Mouse (Mus musculus): Measurements from ENCODE around the gene Lrrc7. TPM values are rescaled to one million over a fixed set of nuclear protein-coding genes. Genes with fewer than 3 reads are reported as not detected.

Gene Lrrc7
- polyA plus RNA-seq, 1 experiment from 2014 or later, result 4.4 TPM

DNA sequence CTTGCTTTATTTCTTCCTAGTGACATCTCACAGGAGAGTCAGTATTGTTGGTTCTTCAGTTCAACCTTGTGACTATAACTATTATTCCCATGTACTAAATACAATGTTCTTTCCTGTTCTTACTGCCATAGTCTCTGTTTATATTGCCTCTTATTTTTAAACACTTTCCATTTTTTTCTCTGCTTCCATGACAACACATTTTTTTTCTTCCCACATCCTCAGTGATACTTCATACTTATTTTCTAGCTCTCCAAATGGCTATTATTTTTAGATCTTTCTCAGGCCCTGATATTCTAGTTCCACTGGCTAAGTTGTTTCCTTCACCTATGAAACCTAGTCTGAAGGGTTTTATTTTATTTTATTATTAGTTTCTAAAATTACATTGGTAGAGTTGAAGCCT lies 221.2 kb downstream of the Lrrc7 start:
- H3K27ac ChIP-seq (ENCODE audit: low read length), result no peak overlapping the region
- H3K9ac ChIP-seq (replicated peaks; ENCODE audit: low read depth, low read length), result no peak overlapping the region
- ATAC-seq (ENCODE audit: insufficient number of reproducible peaks, insufficient read depth, low FRiP score, low read depth), result no peak
- no peaks in the 10 kb centered on the region for H3K27me3 ChIP-seq (ENCODE audit: control insufficient read depth, insufficient read depth, low read length)
- no peaks in the 10 kb centered on the region for H3K4me1 ChIP-seq (ENCODE audit: control insufficient read depth, insufficient read depth, low read length)
- H3K4me2 ChIP-seq (replicated peaks; ENCODE audit: low read depth, low read length), result no peak overlapping the region
- H3K4me3 ChIP-seq (ENCODE audit: low read depth, low read length), result no peak overlapping the region
- no peaks in the 10 kb centered on the region for H3K36me3 ChIP-seq (ENCODE audit: control insufficient read depth, insufficient read depth, low read length)
- no peaks in the 10 kb centered on the region for H3K9me3 ChIP-seq (ENCODE audit: control insufficient read depth, low read depth, low read length)

DNA sequence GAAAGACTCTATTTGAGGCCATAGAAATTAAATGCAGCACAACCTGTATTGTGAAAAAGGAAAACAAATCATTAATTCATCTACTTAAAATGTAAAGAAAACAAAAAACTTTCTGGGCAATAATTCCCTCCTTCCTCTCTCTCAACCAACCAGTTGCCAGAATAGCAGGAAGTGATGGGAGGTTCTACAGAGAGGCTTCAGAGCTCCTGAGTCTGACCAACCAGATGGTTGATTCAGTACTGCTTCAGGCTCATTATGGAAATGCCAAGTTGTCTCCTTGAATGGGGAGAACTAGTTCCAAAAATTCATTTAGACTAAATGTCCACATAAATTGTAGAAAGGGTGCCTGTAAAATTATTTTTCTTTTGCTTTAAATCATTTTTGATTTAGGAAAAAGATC lies 231.9 kb downstream of the Lrrc7 start:
- H3K4me3 ChIP-seq (ENCODE audit: low read depth, low read length), result no peak overlapping the region
- no peaks in the 10 kb centered on the region for H3K9me3 ChIP-seq (ENCODE audit: control insufficient read depth, low read depth, low read length)
- H3K27me3 ChIP-seq (ENCODE audit: control insufficient read depth, insufficient read depth, low read length), result no peaks in the 10 kb centered on the region
- no peak overlapping the region for H3K9ac ChIP-seq (replicated peaks; ENCODE audit: low read depth, low read length)
- H3K4me1 ChIP-seq (ENCODE audit: control insufficient read depth, insufficient read depth, low read length), result no peaks in the 10 kb centered on the region
- no peak overlapping the region for H3K4me2 ChIP-seq (replicated peaks; ENCODE audit: low read depth, low read length)
- H3K27ac ChIP-seq (ENCODE audit: low read length), result no peak overlapping the region
- no peak for ATAC-seq (ENCODE audit: insufficient number of reproducible peaks, insufficient read depth, low FRiP score, low read depth)
- no peaks in the 10 kb centered on the region for H3K36me3 ChIP-seq (ENCODE audit: control insufficient read depth, insufficient read depth, low read length)

DNA sequence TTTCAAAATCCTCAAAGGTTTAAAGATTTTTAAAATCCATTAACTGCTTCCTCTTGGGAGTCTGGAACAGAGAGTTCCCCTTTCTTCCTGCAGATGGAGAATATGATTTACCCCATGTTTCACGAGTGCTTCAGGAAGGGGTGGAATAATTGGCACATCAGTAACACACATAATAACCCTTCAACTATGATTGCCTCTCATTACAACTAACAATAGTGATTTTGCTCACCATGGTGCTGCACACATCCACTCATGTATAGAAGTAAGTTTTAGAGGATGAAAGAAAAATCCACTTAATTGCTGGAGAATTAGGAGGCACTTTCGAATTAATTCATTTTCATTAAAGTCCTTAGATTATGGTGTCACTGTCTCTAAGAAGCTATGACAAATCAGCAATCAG lies 251.6 kb downstream of the Lrrc7 start:
- Histone ChIP-seq H3K27ac (ENCODE audit: low read length) (no peak overlapping the region), H3K27me3 (ENCODE audit: control insufficient read depth, insufficient read depth, low read length) (no peaks in the 10 kb centered on the region), H3K4me3 (ENCODE audit: low read depth, low read length) (no peak overlapping the region), H3K9me3 (ENCODE audit: control insufficient read depth, low read depth, low read length) (no peaks in the 10 kb centered on the region), H3K4me1 (ENCODE audit: control insufficient read depth, insufficient read depth, low read length) (no peaks in the 10 kb centered on the region), H3K36me3 (ENCODE audit: control insufficient read depth, insufficient read depth, low read length) (no peaks in the 10 kb centered on the region), H3K9ac (replicated peaks; ENCODE audit: low read depth, low read length) (no peak overlapping the region), H3K4me2 (replicated peaks; ENCODE audit: low read depth, low read length) (no peak overlapping the region)
- ATAC-seq (ENCODE audit: insufficient number of reproducible peaks, insufficient read depth, low FRiP score, low read depth), result no peak
- 65% methylated on average over 2 of the region's 2 CpGs for WGBS

DNA sequence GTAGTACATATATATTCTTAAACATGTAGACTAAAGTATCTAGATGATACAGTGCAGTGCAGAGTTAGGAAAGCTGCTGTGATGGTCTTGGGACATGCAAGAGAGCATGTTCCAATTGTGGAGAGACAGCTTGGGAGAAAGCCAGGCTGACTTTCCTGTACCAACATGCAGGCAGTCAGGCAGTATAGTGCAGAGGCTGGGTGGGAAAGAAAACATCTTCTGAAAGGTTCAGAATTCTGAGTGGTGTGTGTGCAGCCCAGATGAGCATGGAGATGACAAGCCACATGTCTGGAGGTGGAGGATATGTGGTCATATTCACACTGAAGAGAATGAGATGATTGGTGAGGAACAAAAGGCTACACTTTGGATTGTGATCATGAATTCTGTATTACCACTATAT lies 254.6 kb downstream of the Lrrc7 start:
- Histone ChIP-seq H3K27ac (ENCODE audit: low read length) (no peak overlapping the region), H3K27me3 (ENCODE audit: control insufficient read depth, insufficient read depth, low read length) (no peaks in the 10 kb centered on the region), H3K4me1 (ENCODE audit: control insufficient read depth, insufficient read depth, low read length) (no peaks in the 10 kb centered on the region), H3K4me2 (replicated peaks; ENCODE audit: low read depth, low read length) (no peak overlapping the region), H3K9ac (replicated peaks; ENCODE audit: low read depth, low read length) (no peak overlapping the region), H3K36me3 (ENCODE audit: control insufficient read depth, insufficient read depth, low read length) (no peaks in the 10 kb centered on the region), H3K9me3 (ENCODE audit: control insufficient read depth, low read depth, low read length) (no peaks in the 10 kb centered on the region), H3K4me3 (ENCODE audit: low read depth, low read length) (no peak overlapping the region)
- ATAC-seq (ENCODE audit: insufficient number of reproducible peaks, insufficient read depth, low FRiP score, low read depth), result no peak

DNA sequence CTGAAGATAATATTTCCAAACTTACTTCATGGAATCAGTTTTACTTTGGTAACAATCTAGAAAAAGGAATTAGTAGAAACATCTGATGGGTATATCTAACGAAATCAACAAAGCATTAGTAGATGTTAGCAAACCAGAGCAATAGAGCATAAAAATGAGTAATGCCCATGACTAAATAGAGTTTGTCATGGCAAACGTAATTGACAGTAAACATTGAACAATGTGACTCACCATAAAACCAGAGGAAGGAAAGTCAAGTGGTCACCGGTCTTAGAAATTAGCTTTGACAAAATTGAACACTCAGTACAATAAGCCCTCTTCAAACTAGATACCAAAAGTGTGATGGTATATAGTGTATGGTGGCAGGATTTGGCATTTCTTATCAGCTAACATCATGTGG lies 263.3 kb downstream of the Lrrc7 start:
- WGBS, result 85% methylated on average over 3 of the region's 3 CpGs
- Histone ChIP-seq H3K9me3 (ENCODE audit: control insufficient read depth, low read depth, low read length) (no peaks in the 10 kb centered on the region), H3K4me1 (ENCODE audit: control insufficient read depth, insufficient read depth, low read length) (no peaks in the 10 kb centered on the region), H3K4me3 (ENCODE audit: low read depth, low read length) (no peak overlapping the region), H3K27ac (ENCODE audit: low read length) (no peak overlapping the region), H3K9ac (replicated peaks; ENCODE audit: low read depth, low read length) (no peak overlapping the region), H3K4me2 (replicated peaks; ENCODE audit: low read depth, low read length) (no peak overlapping the region), H3K36me3 (ENCODE audit: control insufficient read depth, insufficient read depth, low read length) (no peaks in the 10 kb centered on the region), H3K27me3 (ENCODE audit: control insufficient read depth, insufficient read depth, low read length) (no peaks in the 10 kb centered on the region)
- no peak for ATAC-seq (ENCODE audit: insufficient number of reproducible peaks, insufficient read depth, low FRiP score, low read depth)

DNA sequence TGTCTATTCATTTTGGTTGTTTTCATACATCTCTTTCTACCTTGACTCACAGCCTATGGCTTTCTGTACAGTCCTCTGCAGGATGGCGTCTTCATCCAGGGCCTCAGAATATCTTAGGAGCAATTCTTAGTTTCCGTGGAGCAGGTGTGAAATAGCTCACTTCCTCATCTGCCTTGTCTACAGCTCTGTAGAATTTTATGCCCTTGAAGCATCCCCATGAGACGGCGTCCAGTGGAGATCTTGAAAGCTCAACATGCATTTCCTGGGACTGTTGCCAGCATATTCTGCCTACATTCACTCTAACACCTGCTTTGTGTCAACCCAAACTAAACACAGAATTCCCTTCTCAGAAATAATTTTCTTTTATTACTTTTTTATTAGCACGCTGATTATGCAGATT lies 267.0 kb downstream of the Lrrc7 start:
- no peaks in the 10 kb centered on the region for H3K27me3 ChIP-seq (ENCODE audit: control insufficient read depth, insufficient read depth, low read length)
- WGBS, result 45% methylated on average over 5 of the region's 5 CpGs

DNA sequence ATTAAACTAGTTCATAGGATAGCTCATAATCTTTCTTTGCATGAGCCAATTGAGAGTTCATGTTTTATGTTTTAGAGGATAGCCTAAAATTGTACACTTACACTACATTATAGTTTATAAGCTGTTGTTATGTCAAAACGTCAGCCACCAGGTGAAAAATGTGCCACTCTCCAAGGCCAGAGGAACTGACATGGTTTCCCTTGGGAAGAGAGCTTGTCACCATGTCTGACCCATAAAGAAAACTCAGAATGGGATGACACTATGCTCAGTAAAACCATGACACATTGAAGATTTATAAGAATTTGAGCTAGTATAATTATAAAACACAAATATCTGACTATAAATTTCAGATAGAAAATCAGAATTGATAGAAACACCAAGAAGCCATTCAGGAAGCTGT lies 277.6 kb downstream of the Lrrc7 start:
- Histone ChIP-seq H3K27ac (ENCODE audit: low read length) (no peak overlapping the region), H3K9ac (replicated peaks; ENCODE audit: low read depth, low read length) (no peak overlapping the region), H3K4me1 (ENCODE audit: control insufficient read depth, insufficient read depth, low read length) (no peaks in the 10 kb centered on the region), H3K36me3 (ENCODE audit: control insufficient read depth, insufficient read depth, low read length) (no peaks in the 10 kb centered on the region), H3K9me3 (ENCODE audit: control insufficient read depth, low read depth, low read length) (no peaks in the 10 kb centered on the region), H3K4me2 (replicated peaks; ENCODE audit: low read depth, low read length) (no peak overlapping the region), H3K4me3 (ENCODE audit: low read depth, low read length) (no peak overlapping the region), H3K27me3 (ENCODE audit: control insufficient read depth, insufficient read depth, low read length) (no peaks in the 10 kb centered on the region)
- 42% methylated on average over 1 of the region's 1 CpGs for WGBS
- no peak for ATAC-seq (ENCODE audit: insufficient number of reproducible peaks, insufficient read depth, low FRiP score, low read depth)

More for the DNA sequence above, 267.0 kb downstream of the Lrrc7 start:
- no peak overlapping the region for H3K9ac ChIP-seq (replicated peaks; ENCODE audit: low read depth, low read length)
- no peak overlapping the region for H3K4me3 ChIP-seq (ENCODE audit: low read depth, low read length)
- ATAC-seq (ENCODE audit: insufficient number of reproducible peaks, insufficient read depth, low FRiP score, low read depth), result no peak; the same call in 1 of the 2 replicates
- H3K27ac ChIP-seq (ENCODE audit: low read length), result no peak overlapping the region
- H3K4me1 ChIP-seq (ENCODE audit: control insufficient read depth, insufficient read depth, low read length), result no peaks in the 10 kb centered on the region
- no peaks in the 10 kb centered on the region for H3K9me3 ChIP-seq (ENCODE audit: control insufficient read depth, low read depth, low read length)
- no peak overlapping the region for H3K4me2 ChIP-seq (replicated peaks; ENCODE audit: low read depth, low read length)
- H3K36me3 ChIP-seq (ENCODE audit: control insufficient read depth, insufficient read depth, low read length), result no peaks in the 10 kb centered on the region

DNA sequence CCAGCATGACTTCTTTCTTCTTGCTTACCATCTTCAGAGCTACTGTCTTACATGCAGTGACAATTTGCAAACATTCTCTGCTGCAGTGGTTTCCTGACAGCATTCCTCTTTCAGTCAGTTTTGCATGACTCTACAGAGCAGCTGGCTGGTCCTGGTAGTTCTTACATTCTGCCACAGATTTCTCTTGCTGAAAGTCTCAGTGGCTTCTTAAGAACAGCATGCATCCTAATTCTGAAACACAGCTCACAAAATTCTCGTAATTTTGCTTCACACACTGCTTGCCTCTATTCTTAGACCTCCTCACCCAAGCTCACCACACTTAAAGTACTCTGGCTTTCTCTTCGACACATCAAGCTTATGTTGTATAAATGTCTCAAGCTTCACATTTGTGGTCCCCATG lies 283.4 kb downstream of the Lrrc7 start:
- Histone ChIP-seq H3K4me3 (ENCODE audit: low read depth, low read length) (no peak overlapping the region), H3K9me3 (ENCODE audit: control insufficient read depth, low read depth, low read length) (no peaks in the 10 kb centered on the region), H3K9ac (replicated peaks; ENCODE audit: low read depth, low read length) (no peak overlapping the region), H3K36me3 (ENCODE audit: control insufficient read depth, insufficient read depth, low read length) (no peaks in the 10 kb centered on the region), H3K4me1 (ENCODE audit: control insufficient read depth, insufficient read depth, low read length) (no peaks in the 10 kb centered on the region), H3K27ac (ENCODE audit: low read length) (no peak overlapping the region), H3K4me2 (replicated peaks; ENCODE audit: low read depth, low read length) (no peak overlapping the region), H3K27me3 (ENCODE audit: control insufficient read depth, insufficient read depth, low read length) (no peaks in the 10 kb centered on the region)
- WGBS, result 77% methylated on average over 2 of the region's 2 CpGs
- ATAC-seq (ENCODE audit: insufficient number of reproducible peaks, insufficient read depth, low FRiP score, low read depth), result no peak

DNA sequence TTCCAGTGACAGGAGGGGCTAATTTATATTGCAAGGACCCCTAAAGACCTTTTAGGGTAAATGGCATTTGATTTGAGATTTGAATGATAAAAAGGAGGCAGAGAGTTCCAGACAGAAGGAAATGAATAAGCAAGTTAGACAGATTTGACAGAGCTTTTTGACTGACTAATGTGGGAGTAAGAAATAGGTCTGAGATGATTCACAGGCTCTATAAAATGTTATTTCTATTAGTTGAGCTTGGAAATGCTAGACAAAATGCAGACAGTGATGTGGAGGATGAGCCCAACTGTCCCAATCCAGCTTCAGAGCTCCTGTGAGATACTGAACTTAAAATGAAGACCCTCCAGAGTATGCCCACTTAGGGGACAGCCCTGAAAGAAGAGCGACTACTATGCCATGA lies 289.3 kb downstream of the Lrrc7 start:
- no peak overlapping the region for H3K4me2 ChIP-seq (replicated peaks; ENCODE audit: low read depth, low read length)
- H3K4me1 ChIP-seq (ENCODE audit: control insufficient read depth, insufficient read depth, low read length), result no peaks in the 10 kb centered on the region
- no peak overlapping the region for H3K4me3 ChIP-seq (ENCODE audit: low read depth, low read length)
- H3K9ac ChIP-seq (replicated peaks; ENCODE audit: low read depth, low read length), result no peak overlapping the region
- no peaks in the 10 kb centered on the region for H3K36me3 ChIP-seq (ENCODE audit: control insufficient read depth, insufficient read depth, low read length)
- no peak overlapping the region for H3K27ac ChIP-seq (ENCODE audit: low read length)
- H3K9me3 ChIP-seq (ENCODE audit: control insufficient read depth, low read depth, low read length), result no peaks in the 10 kb centered on the region
- 93% methylated on average over 1 of the region's 1 CpGs for WGBS
- no peaks in the 10 kb centered on the region for H3K27me3 ChIP-seq (ENCODE audit: control insufficient read depth, insufficient read depth, low read length)
- no peak for ATAC-seq (ENCODE audit: insufficient number of reproducible peaks, insufficient read depth, low FRiP score, low read depth)

Data from stomach, embryonic 14.5 days (tissue).